Mouse (Mus musculus) forelimb bud, embryonic 11.5 days (tissue): ENCODE data around the gene Plekhs1.
"Not testable (repeated sequence)": the region's sequence is repeated elsewhere in the genome, so short reads cannot be mapped to it uniquely, and the experiment has no call there.

Experiments
- DNase-seq: peaks from one replicate; pipeline ENCODE4 v3.0.0-alpha.2; 2012; ENCODE audit warnings: low read depth, low spot score

Plekhs1 gene

GRCm38 (mm10) chr19:56513527-56513926 is 52.1 kb downstream of the Plekhs1 start:
- DNase-seq = not testable (repeated sequence)

GRCm38 (mm10) chr19:56519408-56519807 is 58.0 kb downstream of the Plekhs1 start:
- DNase-seq = not testable (repeated sequence)

GRCm38 (mm10) chr19:56530529-56530928 is 69.1 kb downstream of the Plekhs1 start:
- not testable (repeated sequence) for DNase-seq

- no peak for DNase-seq
Observed at GRCm38 (mm10) chr19:56531251-56531650, 69.8 kb downstream of the Plekhs1 start.

GRCm38 (mm10) chr19:56533291-56534071 is 72.0 kb downstream of the Plekhs1 start:
- no peak for DNase-seq

- DNase-seq = no peak
Observed at GRCm38 (mm10) chr19:56534337-56534736, 72.9 kb downstream of the Plekhs1 start.

GRCm38 (mm10) chr19:56535064-56535463 is 73.6 kb downstream of the Plekhs1 start:
- no peak for DNase-seq

- DNase-seq = no peak
Observed at GRCm38 (mm10) chr19:56535765-56536164, 74.3 kb downstream of the Plekhs1 start.
